Mouse (Mus musculus): ENCODE data around the gene Gm5136. TPM values are rescaled to one million over a fixed set of nuclear protein-coding genes. Genes with fewer than 3 reads are reported as not detected.

Gene Gm5136
- total RNA-seq, 1 experiment = 0.31 TPM

- in situ Hi-C loops (cut with MboI; ENCODE audit: low sequenced_read_pairs in 2 of 2, unreplicated experiment in 2 of 2) = loop anchor here in 1 of 2 experiments (25.0 kb wide), 1 partner anchor 1137 kb away; no protein-coding TSS in a partner anchor
- TF ChIP-seq MAFK (IDR thresholded peaks at IDR 0.05; ENCODE audit: insufficient read depth, low read depth, low read length) = no peak
- no peak for TF ChIP-seq CHD2 (IDR thresholded peaks at IDR 0.05; ENCODE audit: low read depth, low read length)
- no peak for TF ChIP-seq HCFC1 (IDR thresholded peaks at IDR 0.05; ENCODE audit: borderline replicate concordance, insufficient read depth, low read length)
- TF ChIP-seq ZC3H11A (IDR thresholded peaks at IDR 0.05; ENCODE audit: borderline replicate concordance, low read depth, low read length) = no peak
- no peak for TF ChIP-seq ZNF384 (IDR thresholded peaks at IDR 0.05; ENCODE audit: low read depth, low read length)
- H3K4me1 ChIP-seq (ENCODE audit: control insufficient read depth in 2 of 2, insufficient read depth in 2 of 2, low read length in 2 of 2, poor library complexity in 1 of 2) = no peaks in the 10 kb centered on the region
- no peak overlapping the region for H3K27ac ChIP-seq (ENCODE audit: insufficient read depth, low read depth, low read length, poor library complexity, severe bottlenecking)
- no peaks in the 10 kb centered on the region for H3K9me3 ChIP-seq (ENCODE audit: control insufficient read depth, insufficient read depth, low read depth, low read length)
- H3K9ac ChIP-seq (ENCODE audit: insufficient read depth, low read depth, low read length, poor library complexity, severe bottlenecking) = no peak overlapping the region
- no peak overlapping the region for H3K4me3 ChIP-seq (ENCODE audit: insufficient read depth in 1 of 2, low read depth in 1 of 2, low read length in 2 of 2, poor library complexity in 1 of 2, severe bottlenecking in 1 of 2)
- H3K36me3 ChIP-seq (ENCODE audit: control insufficient read depth, insufficient read depth, low read length, poor library complexity, severe bottlenecking) = no peaks in the 10 kb centered on the region
- no peak for DNase-seq (ENCODE audit: low read depth, low spot score)
Measured at GRCm38 (mm10) chr10:108724878-108725277, 24.9 kb upstream of the Gm5136 start.

- Histone ChIP-seq H3K4me1 (ENCODE audit: control insufficient read depth in 2 of 2, insufficient read depth in 2 of 2, low read length in 2 of 2, poor library complexity in 1 of 2) (no peaks in the 10 kb centered on the region), H3K36me3 (ENCODE audit: control insufficient read depth, insufficient read depth, low read length, poor library complexity, severe bottlenecking) (no peaks in the 10 kb centered on the region), H3K9ac (ENCODE audit: insufficient read depth, low read depth, low read length, poor library complexity, severe bottlenecking) (no peak overlapping the region), H3K4me3 (ENCODE audit: insufficient read depth in 1 of 2, low read depth in 1 of 2, low read length in 2 of 2, poor library complexity in 1 of 2, severe bottlenecking in 1 of 2) (no peak overlapping the region), H3K27ac (ENCODE audit: insufficient read depth, low read depth, low read length, poor library complexity, severe bottlenecking) (no peak overlapping the region), H3K9me3 (ENCODE audit: control insufficient read depth, insufficient read depth, low read depth, low read length) (no peaks in the 10 kb centered on the region)
- in situ Hi-C loops (cut with MboI; ENCODE audit: low sequenced_read_pairs in 2 of 2, unreplicated experiment in 2 of 2) = no loop called here
- TF ChIP-seq ZC3H11A (IDR thresholded peaks at IDR 0.05; ENCODE audit: borderline replicate concordance, low read depth, low read length) = no peak
- TF ChIP-seq ZNF384 (IDR thresholded peaks at IDR 0.05; ENCODE audit: low read depth, low read length) = no peak
- TF ChIP-seq CHD2 (IDR thresholded peaks at IDR 0.05; ENCODE audit: low read depth, low read length) = no peak
- TF ChIP-seq HCFC1 (IDR thresholded peaks at IDR 0.05; ENCODE audit: borderline replicate concordance, insufficient read depth, low read length) = no peak
- no peak for TF ChIP-seq MAFK (IDR thresholded peaks at IDR 0.05; ENCODE audit: insufficient read depth, low read depth, low read length)
- DNase-seq (ENCODE audit: low read depth, low spot score) = no peak
Measured at GRCm38 (mm10) chr10:108710514-108710913, 10.6 kb upstream of the Gm5136 start.

- Histone ChIP-seq H3K4me3 (ENCODE audit: insufficient read depth in 1 of 2, low read depth in 1 of 2, low read length in 2 of 2, poor library complexity in 1 of 2, severe bottlenecking in 1 of 2) (no peak overlapping the region), H3K9me3 (ENCODE audit: control insufficient read depth, insufficient read depth, low read depth, low read length) (no peaks in the 10 kb centered on the region), H3K36me3 (ENCODE audit: control insufficient read depth, insufficient read depth, low read length, poor library complexity, severe bottlenecking) (no peaks in the 10 kb centered on the region), H3K9ac (ENCODE audit: insufficient read depth, low read depth, low read length, poor library complexity, severe bottlenecking) (no peak overlapping the region), H3K4me1 (ENCODE audit: control insufficient read depth in 2 of 2, insufficient read depth in 2 of 2, low read length in 2 of 2, poor library complexity in 1 of 2) (no peaks in the 10 kb centered on the region), H3K27ac (ENCODE audit: insufficient read depth, low read depth, low read length, poor library complexity, severe bottlenecking) (no peak overlapping the region)
- in situ Hi-C loops (cut with MboI; ENCODE audit: low sequenced_read_pairs in 2 of 2, unreplicated experiment in 2 of 2) = no loop called here
- no peak for DNase-seq (ENCODE audit: low read depth, low spot score)
- no peak for TF ChIP-seq MAFK (IDR thresholded peaks at IDR 0.05; ENCODE audit: insufficient read depth, low read depth, low read length)
- TF ChIP-seq HCFC1 (IDR thresholded peaks at IDR 0.05; ENCODE audit: borderline replicate concordance, insufficient read depth, low read length) = no peak
- TF ChIP-seq CHD2 (IDR thresholded peaks at IDR 0.05; ENCODE audit: low read depth, low read length) = no peak
Measured at GRCm38 (mm10) chr10:108705658-108706057, 5.7 kb upstream of the Gm5136 start.

GRCm38 (mm10) chr10:108701361-108702128 is 1.6 kb upstream of the Gm5136 start:
- Histone ChIP-seq H3K4me1 (ENCODE audit: control insufficient read depth in 2 of 2, insufficient read depth in 2 of 2, low read length in 2 of 2, poor library complexity in 1 of 2) (no peaks in the 10 kb centered on the region), H3K4me3 (ENCODE audit: insufficient read depth in 1 of 2, low read depth in 1 of 2, low read length in 2 of 2, poor library complexity in 1 of 2, severe bottlenecking in 1 of 2) (no peak overlapping the region), H3K36me3 (ENCODE audit: control insufficient read depth, insufficient read depth, low read length, poor library complexity, severe bottlenecking) (no peaks in the 10 kb centered on the region), H3K9ac (ENCODE audit: insufficient read depth, low read depth, low read length, poor library complexity, severe bottlenecking) (no peak overlapping the region), H3K9me3 (ENCODE audit: control insufficient read depth, insufficient read depth, low read depth, low read length) (no peaks in the 10 kb centered on the region), H3K27ac (ENCODE audit: insufficient read depth, low read depth, low read length, poor library complexity, severe bottlenecking) (no peak overlapping the region)
- TF ChIP-seq CHD2 (IDR thresholded peaks at IDR 0.05; ENCODE audit: low read depth, low read length) = no peak
- TF ChIP-seq HCFC1 (IDR thresholded peaks at IDR 0.05; ENCODE audit: borderline replicate concordance, insufficient read depth, low read length) = no peak
- TF ChIP-seq MAFK (IDR thresholded peaks at IDR 0.05; ENCODE audit: insufficient read depth, low read depth, low read length) = no peak
- no peak for TF ChIP-seq ZC3H11A (IDR thresholded peaks at IDR 0.05; ENCODE audit: borderline replicate concordance, low read depth, low read length)
- TF ChIP-seq ZNF384 (IDR thresholded peaks at IDR 0.05; ENCODE audit: low read depth, low read length) = no peak
- DNase-seq (ENCODE audit: low read depth, low spot score) = no peak
- in situ Hi-C loops (cut with MboI; ENCODE audit: low sequenced_read_pairs in 2 of 2, unreplicated experiment in 2 of 2) = no loop called here
